Mouse (Mus musculus) thymus, postnatal 14 days (tissue): Measurements from ENCODE around the gene Hcn1.
"Not testable (repeated sequence)": the region's sequence is repeated elsewhere in the genome, so short reads cannot be mapped to it uniquely, and the experiment has no call there.

Source experiments
- DNase-seq: peaks from one replicate; pipeline ENCODE4 v3.0.0; 2021

Gene Hcn1

DNA sequence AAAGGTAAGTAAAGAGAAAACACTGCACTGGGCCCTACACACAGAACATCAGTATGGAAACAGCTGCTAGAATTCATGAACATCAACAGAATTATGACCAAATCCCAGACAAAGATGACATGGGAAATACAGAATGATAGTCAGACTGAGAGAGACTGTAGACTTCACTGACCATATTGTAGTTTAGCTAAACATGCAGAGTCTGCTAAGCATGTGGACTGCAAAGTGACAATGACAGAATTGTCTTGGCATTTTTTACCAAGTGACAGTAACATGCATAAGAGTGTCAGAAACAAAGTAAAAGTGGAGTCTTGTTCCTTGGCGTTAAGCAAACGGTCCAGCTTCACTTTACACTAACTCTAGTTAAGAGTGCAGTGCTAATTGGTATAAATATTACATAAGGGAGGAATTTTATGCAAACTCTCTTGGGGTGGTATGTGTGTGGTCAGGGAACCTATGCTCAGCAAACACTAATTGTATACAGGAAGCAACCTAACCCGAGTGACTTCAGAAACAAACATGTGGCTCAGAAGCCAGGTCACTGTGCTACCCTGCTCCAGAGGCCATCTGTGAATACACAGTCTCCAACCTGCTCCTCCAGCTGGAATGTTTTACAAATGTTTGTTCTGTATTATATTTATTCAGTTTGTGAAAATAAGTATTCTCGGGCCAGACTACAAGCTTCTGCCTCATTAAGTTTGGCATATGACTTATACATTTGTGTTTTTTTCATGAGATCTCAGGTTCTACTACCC, 278.5 kb downstream of the Hcn1 start:
- DNase-seq, result no peak

DNA sequence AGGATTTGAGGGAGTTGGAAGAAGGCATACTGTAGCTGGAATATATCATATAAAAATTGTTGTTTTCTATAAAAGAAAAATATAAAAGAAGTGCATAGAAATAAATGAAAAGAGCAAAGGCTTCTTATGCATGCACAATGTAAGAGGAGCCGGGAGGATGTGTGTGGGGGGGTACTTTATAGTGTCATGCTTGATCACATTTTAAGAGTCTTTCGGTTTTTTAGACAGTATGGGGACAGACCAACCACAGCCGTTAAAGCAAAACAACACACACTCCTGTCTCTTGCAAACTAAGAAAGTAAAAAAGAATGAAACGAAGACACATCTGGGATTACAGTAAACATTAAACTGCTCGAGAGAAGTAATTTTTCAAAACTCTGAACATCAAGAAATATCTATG, 290.0 kb downstream of the Hcn1 start:
- no peak for DNase-seq

- DNase-seq, result no peak
These were observed 295.9 kb downstream of the Hcn1 start for GRCm38 (mm10) chr13:117898052-117898451.

- no peak for DNase-seq
These were observed 305.7 kb downstream of the Hcn1 start for GRCm38 (mm10) chr13:117907801-117908200.

DNA sequence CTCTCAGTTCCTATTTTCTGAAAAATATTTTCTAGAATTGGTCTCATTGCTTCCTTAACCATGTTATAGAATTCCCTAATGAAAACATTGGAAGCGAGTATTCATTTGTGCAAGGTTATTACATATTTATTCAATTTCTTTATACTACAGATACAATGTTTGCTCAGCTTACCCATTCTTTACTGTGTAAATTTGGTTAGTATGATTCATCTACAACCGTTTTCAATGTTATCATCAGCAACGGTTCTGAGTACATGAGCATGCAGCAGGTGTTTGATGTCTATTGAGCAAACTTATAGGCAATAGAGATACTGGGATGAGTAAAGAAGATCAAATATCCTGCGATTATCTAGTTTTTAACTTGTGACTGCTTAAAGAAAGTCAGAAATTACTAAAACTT, 327.6 kb downstream of the Hcn1 start:
- DNase-seq, result no peak

DNA sequence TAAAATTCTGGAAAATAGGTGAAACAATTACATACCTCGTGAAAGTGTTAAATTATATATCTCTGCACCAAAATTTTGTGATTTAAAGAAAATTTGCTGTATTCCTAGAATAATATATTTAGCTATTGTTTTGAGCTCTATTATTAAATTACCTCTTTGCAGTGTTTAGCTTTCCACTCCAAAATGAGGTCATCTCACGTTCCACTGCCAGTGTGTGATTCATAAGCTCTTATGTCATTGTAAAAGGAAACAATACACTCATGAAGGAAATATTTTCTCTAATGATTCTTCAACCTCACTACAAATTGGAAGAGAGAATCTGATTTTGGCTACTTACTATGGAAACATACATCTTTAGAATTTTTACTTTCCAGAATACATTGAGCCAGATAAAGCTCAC, 329.6 kb downstream of the Hcn1 start:
- DNase-seq, result no peak

- DNase-seq, result no peak
These were observed 336.6 kb downstream of the Hcn1 start for GRCm38 (mm10) chr13:117938761-117939160.

DNA sequence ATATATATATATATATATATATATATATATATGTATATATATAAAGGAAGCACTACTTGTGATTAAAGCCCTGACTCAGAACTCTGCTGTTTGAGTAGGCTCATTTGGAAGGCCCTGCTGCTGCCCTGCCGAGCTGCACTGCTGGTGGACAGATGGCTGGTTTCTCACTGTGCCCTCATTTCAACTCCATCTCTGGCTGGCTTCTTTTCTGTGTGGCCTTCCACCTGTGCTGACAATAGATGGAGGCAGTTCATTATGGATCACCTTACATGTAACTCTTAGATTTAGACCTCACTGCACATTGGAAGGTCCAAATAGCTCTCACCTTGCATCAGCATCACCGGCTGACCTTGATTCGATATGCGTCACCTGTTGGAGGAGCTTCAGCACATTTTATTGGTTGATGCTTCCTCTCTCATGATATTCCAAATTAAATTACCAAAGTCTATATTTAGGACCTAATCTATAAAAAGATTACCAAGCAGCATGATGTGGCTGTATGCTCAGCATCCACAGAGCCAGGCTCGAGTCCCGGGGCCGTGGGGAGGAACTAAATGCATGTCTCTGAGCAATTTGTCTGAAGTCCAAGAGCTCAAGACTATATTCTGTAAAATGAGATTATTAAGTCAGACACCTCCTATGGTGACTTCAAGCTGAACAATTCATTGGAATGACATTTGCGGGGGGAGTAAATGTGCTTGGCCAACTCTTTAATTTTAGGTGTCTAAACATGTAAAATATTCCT, 338.6 kb downstream of the Hcn1 start:
- no peak for DNase-seq

GRCm38 (mm10) chr13:117946843-117947242, 344.7 kb downstream of the Hcn1 start:
- DNase-seq, result no peak

- no peak for DNase-seq
These were observed 345.7 kb downstream of the Hcn1 start for GRCm38 (mm10) chr13:117947704-117948376.

DNA sequence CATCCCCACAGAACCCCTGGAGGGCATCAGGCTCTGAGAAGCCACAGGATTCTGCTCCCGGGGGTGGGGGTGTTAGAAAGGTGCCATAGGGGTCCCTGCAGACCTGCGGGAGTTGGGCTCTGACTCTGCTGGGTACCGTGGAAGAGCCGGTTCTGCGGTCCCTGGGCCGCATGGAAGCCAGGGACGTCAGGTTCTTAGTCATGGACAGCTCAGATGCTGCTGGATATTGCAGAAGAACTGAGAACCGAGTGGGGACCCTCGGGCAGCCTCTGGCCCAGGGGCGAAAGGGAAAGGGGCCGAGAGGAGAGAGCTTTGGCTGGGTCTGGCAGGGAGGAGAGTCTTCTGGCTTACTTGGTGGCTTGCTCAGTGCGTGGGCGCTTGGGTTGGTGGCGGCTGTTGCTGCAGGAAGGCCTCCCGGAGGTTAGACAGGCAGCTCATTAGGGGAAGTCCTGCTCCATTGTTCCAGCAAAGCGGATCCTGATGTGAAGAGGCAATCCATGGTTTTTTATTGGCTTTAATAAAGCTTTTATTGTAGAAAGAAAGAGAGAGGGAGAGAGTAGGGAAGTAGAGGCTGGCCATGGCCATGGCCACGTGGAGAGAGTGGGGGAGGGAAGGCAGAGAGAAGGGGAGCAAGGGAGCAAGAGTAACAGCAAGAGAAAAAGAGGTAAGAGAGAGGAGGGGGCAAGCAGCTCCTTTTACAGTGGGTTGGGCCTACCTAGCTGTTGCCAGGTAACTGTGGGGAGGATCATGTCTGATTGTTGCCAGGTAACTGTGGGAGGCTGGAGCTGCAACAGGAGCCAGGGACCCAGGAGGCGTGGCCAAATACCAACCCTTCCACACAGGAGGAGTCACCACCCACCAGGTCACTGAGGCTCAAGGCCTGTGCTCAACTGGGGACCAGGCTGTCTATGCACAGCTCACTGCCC, 356.6 kb downstream of the Hcn1 start:
- DNase-seq, result no peak

DNA sequence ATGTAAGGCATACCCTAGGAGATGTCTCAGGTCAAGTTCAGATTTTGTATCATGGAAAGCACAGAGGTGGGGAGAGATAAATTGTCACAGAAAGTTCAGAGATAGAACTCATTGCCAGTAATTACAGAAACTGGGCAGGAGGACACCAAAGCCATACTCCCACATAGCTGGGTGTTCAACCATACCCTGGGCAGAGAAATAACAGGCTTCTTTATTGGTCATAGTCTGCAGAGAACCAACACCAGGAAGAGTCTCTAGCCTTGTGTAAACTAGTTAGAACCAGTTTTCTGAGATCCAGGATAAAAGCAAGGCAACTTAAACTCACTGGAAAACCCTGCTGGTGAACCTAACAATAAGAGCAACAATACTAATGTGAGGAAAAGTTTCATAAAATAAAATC, 362.5 kb downstream of the Hcn1 start:
- no peak for DNase-seq

- no peak for DNase-seq
These were observed 373.3 kb downstream of the Hcn1 start for GRCm38 (mm10) chr13:117975382-117975781.

GRCm38 (mm10) chr13:117975823-117976222, 373.7 kb downstream of the Hcn1 start:
- DNase-seq, result no peak

GRCm38 (mm10) chr13:117984339-117984738, 382.2 kb downstream of the Hcn1 start:
- DNase-seq, result no peak

DNA sequence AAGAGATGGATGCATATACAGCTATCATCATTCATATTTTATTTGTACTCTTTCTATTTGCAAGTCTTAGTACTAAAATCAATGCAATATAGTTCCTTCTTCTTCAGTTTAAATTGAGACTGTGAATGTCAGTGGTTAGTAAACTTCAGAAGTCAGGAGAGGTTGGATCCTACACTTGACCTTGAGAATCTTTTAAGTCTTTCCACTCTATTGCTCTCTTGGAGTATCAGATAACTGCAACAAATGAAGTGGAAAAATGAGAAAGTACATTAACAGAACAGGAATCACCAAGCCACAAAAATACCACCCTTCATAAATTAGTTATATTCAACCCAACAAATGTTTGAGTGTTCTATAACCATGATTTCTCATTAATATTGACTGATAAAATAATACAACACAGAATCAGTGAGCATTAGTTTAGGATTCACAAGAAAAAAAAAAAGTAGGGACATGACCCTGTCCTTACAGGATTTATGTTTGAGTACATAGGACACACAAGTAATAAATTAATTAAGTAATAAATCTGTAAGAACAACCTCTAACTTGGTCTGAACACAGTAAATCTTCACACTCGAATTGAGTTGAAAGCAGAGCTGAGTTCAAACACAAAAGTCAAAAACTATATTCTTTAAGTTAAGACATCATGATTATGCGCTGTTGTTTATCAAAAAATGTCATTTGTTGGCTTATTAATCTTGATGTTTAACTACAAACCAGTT, 397.8 kb downstream of the Hcn1 start:
- DNase-seq, result no peak

GRCm38 (mm10) chr13:118000538-118000937, 398.4 kb downstream of the Hcn1 start:
- DNase-seq, result no peak

DNA sequence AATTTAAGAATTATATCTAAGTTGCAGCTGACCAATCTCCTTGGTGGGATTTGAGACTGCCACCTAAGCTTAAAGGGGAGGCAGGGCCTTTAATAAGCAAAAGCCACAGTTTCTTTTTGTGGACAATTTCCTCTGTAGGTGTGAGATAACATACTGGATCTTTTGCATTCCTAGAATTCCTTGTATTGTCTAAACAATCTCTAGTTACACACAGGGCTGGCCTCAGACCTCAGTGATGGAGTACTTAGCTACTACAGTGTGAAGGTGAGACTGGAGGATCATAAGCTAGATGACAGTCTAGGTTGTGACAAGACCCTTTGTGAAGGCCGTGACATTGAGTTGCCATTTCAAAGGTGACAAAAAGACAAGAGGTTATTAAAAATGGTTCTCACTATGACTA, 419.1 kb downstream of the Hcn1 start:
- DNase-seq, result no peak

DNA sequence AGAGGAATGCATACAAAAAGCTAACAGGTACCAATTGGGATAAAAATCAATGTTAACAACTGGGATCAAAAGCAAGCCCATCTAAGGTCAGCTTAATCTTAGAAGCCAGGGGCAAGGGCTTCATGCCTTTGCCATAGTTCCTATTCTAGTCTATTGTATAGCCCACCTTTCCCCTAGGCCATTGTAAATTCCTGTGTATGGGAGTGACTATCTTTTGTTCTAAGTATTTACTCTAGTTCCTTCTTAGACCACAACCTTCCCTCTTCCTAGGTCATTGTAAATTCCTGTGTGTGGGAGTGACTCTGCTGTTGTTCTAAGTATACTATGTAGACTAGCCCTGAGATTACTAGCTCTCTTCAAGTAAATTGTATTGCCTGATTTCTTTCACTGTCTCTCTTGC, 420.8 kb downstream of the Hcn1 start:
- not testable (repeated sequence) for DNase-seq

GRCm38 (mm10) chr13:118023381-118023780, 421.3 kb downstream of the Hcn1 start:
- no peak for DNase-seq

GRCm38 (mm10) chr13:118026510-118026909, 424.4 kb downstream of the Hcn1 start:
- DNase-seq, result no peak

- DNase-seq, result no peak
These were observed 425.7 kb downstream of the Hcn1 start for GRCm38 (mm10) chr13:118027868-118028267.
